16 mouse cellular contexts compared by ENCODE assay signal in the genomic region with DNA sequence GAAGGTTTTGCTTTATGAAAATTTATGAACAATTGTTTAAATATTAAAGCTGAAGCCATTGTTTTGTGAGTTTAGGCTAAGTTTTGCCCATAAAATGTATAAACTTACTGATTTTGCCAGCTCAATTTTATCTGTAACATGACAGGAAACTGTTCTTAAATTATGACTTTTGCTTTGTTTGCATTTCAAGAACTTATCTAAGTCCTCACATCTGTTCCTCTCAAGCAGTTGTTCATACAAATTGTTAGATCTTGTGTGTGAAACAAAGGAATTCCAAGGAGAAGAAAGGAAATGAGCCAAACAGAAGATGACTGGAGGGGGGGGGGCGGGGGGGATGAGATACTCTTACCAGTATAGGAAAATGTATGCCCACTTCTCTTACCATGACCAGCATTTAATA.
"Had no signal": no experiment of that assay in that cellular context is flagged by ENCODE, and none has a peak within 500 bp of the region (broad histone marks: within the 10 kb centered on the region; RNA-seq: fewer than 3 reads in every experiment).

No protein-coding gene starts in this region.

- H3K36me3 ChIP-seq: neural tube, embryonic 13.5 days; neural tube, embryonic 15.5 days; stomach, embryonic 15.5 days had no signal

- H3K27ac ChIP-seq: neural tube, embryonic 13.5 days; neural tube, embryonic 15.5 days; stomach, embryonic 15.5 days; stomach, postnatal 0 days had no signal

- DNase-seq: retina, postnatal 1 day; right cerebral cortex, adult 18-20 months; right cerebral cortex, postnatal 14 days; right cerebral cortex, postnatal 25 days; right cerebral cortex, postnatal 4 days; spleen, adult 18-20 months; thymus, adult 18-20 months; thymus, adult 2 months; thymus, postnatal 14 days; thymus, postnatal 25 days; thymus, postnatal 36 days; thymus, postnatal 4 days had no signal

- H3K4me3 ChIP-seq: neural tube, embryonic 13.5 days; neural tube, embryonic 15.5 days; stomach, embryonic 15.5 days had no signal

- H3K4me2 ChIP-seq: neural tube, embryonic 13.5 days; neural tube, embryonic 15.5 days; stomach, embryonic 15.5 days had no signal

- H3K9me3 ChIP-seq: neural tube, embryonic 13.5 days; neural tube, embryonic 15.5 days; stomach, embryonic 15.5 days had no signal

- H3K27me3 ChIP-seq: neural tube, embryonic 13.5 days; neural tube, embryonic 15.5 days; stomach, embryonic 15.5 days had no signal

- H3K4me1 ChIP-seq: neural tube, embryonic 13.5 days; neural tube, embryonic 15.5 days; stomach, embryonic 15.5 days had no signal

- H3K9ac ChIP-seq: neural tube, embryonic 13.5 days; neural tube, embryonic 15.5 days; stomach, embryonic 15.5 days had no signal
